Mouse (Mus musculus): ENCODE data around the gene Sirt7. TPM values are rescaled to one million over a fixed set of nuclear protein-coding genes. Genes with fewer than 3 reads are reported as not detected.

The Sirt7 gene
- total and polyA plus RNA-seq, 3 experiments: 35.3 to 169 (median 74.5) TPM

DNA sequence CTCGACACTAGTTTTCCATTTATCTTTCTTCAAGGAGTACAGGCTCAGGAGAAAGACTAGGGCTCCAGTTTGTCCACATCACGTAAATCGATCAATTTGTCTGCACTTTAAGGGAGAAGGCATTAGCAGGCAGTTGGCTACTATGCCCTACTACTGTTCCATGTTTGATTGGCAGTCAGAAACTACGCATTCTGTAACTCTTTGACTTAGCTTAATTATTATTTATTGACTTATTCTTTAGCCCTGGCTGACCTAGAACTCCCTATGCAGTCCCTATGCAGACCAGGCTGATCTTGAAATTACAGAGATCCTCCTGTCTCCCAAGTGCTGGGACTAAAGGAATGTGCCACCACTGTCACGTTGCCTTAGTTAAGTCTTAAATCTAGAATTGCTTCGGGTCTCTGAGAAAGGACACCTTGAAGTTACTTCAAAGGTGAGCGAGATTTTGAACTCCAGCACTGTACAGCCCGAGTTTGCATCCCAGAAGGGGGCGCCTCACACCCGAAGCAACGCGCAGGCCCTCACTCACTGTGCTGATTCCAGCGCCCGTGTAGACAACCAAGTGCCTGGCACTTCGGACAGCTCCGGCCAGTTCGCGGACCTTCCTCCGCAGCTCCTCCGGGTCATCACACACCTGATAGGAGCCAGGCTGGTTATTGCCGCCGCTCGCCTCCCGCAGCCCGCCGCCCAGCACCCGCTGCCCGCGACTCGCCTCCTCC, 920 bp downstream of the Sirt7 start:
- H3K4me1 ChIP-seq (ENCODE audit: insufficient read depth, low read depth, low read length): peaks cover 76% of the 10 kb centered on the region
- peak; percentile 60 for DNase-seq (ENCODE audit: low spot score)
- peaks cover 89% of the 10 kb centered on the region for H3K36me3 ChIP-seq (replicated peaks)
- no peak for ATAC-seq (ENCODE audit: extremely low read depth, insufficient number of reproducible peaks, low FRiP score, poor library complexity, severe bottlenecking)
- no peaks in the 10 kb centered on the region for H3K27me3 ChIP-seq (ENCODE audit: insufficient read depth, low read length)
- H3K9me3 ChIP-seq (replicated peaks): no peaks in the 10 kb centered on the region
- TF ChIP-seq GATA2 (IDR thresholded peaks at IDR 0.05; ENCODE audit: borderline replicate concordance, low read depth, low read length): no peak
- no peak for TF ChIP-seq POLR2AphosphoS5 (IDR thresholded peaks at IDR 0.05; ENCODE audit: insufficient replicate concordance, low read depth, low read length)
- no peak for TF ChIP-seq GATA1 (IDR thresholded peaks at IDR 0.05; ENCODE audit: borderline replicate concordance, low read length)
- TF ChIP-seq CTCF (IDR thresholded peaks at IDR 0.05; ENCODE audit: low read depth, low read length): 0 out of 2 replicates have a peak, but pooled peaks have one; percentile 23
- TF ChIP-seq TAL1 (conservative IDR thresholded peaks at IDR 0.05; ENCODE audit: low read depth, low read length): no peak
- H3K4me3 ChIP-seq (ENCODE audit: low read depth, low read length): peak overlapping the region; percentile 98

DNA sequence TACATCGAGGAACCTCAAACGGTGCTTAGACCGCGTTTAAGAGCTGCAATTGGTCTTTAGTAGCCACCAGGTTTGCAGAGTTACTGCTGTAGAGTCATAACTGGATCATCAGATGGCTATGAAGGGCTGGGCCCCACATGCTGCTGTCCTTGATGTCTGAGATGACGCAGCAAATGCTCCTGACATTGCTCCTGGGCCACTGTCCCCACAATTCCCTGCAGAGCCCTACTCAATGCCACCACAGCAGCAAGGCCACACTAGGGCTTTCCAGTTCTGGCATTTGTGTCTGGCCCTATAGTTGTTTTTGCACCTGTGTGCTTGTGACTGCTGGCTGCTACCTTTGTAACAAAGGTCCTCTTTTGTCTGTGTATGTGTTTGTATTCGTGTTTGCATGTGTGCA, 2.2 kb downstream of the Sirt7 start:
- Histone ChIP-seq H3K4me3 (ENCODE audit: low read depth, low read length) (no peak overlapping the region), H3K27me3 (ENCODE audit: insufficient read depth, low read length) (no peaks in the 10 kb centered on the region), H3K36me3 (replicated peaks) (peaks cover 91% of the 10 kb centered on the region), H3K9me3 (replicated peaks) (peaks cover 4% of the 10 kb centered on the region; the same call in 1 of the 2 replicates), H3K4me1 (ENCODE audit: insufficient read depth, low read depth, low read length) (peaks cover 78% of the 10 kb centered on the region)
- no peak for DNase-seq (ENCODE audit: low spot score)
- ATAC-seq (ENCODE audit: extremely low read depth, insufficient number of reproducible peaks, low FRiP score, poor library complexity, severe bottlenecking): no peak
- no peak for TF ChIP-seq TAL1 (conservative IDR thresholded peaks at IDR 0.05; ENCODE audit: low read depth, low read length)
- no peak for TF ChIP-seq GATA1 (IDR thresholded peaks at IDR 0.05; ENCODE audit: borderline replicate concordance, low read length)
- TF ChIP-seq POLR2AphosphoS5 (IDR thresholded peaks at IDR 0.05; ENCODE audit: insufficient replicate concordance, low read depth, low read length): no peak
- no peak for TF ChIP-seq CTCF (IDR thresholded peaks at IDR 0.05; ENCODE audit: low read depth, low read length)
- TF ChIP-seq GATA2 (IDR thresholded peaks at IDR 0.05; ENCODE audit: borderline replicate concordance, low read depth, low read length): no peak

DNA sequence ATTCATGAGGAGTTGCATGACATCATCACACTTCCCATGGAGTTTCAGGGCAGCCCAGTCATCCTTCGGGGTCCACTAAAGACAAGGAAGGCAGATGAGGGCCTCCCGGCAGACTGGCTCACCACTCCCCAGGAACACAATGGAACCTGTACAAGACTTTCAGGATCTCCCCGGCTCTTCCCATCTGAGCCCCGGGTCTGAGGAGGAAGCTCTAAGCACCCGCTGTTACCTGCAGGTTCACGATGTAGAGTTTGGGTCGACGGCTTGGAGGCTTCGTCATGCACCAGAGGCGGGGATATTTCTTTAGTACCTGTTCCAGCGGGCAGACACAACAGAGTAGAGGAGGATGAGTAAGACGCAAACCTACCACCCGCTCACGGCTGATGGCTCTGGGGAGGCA, 4.8 kb downstream of the Sirt7 start:
- peak overlapping the region; percentile 24; the same call in 1 of the 2 replicates for H3K4me3 ChIP-seq (ENCODE audit: low read depth, low read length)
- H3K36me3 ChIP-seq (replicated peaks): peaks cover 82% of the 10 kb centered on the region
- DNase-seq (ENCODE audit: low spot score) (no peak), ATAC-seq (ENCODE audit: extremely low read depth, insufficient number of reproducible peaks, low FRiP score, poor library complexity, severe bottlenecking) (no peak)
- H3K27me3 ChIP-seq (ENCODE audit: insufficient read depth, low read length): no peaks in the 10 kb centered on the region
- TF ChIP-seq POLR2AphosphoS5 (IDR thresholded peaks at IDR 0.05; ENCODE audit: insufficient replicate concordance, low read depth, low read length): no peak
- no peak for TF ChIP-seq GATA2 (IDR thresholded peaks at IDR 0.05; ENCODE audit: borderline replicate concordance, low read depth, low read length)
- TF ChIP-seq TAL1 (conservative IDR thresholded peaks at IDR 0.05; ENCODE audit: low read depth, low read length): no peak
- TF ChIP-seq CTCF (IDR thresholded peaks at IDR 0.05; ENCODE audit: low read depth, low read length): no peak
- no peak for TF ChIP-seq GATA1 (IDR thresholded peaks at IDR 0.05; ENCODE audit: borderline replicate concordance, low read length)
- H3K9me3 ChIP-seq (replicated peaks): peaks cover 4% of the 10 kb centered on the region; the same call in 1 of the 2 replicates
- peaks cover 76% of the 10 kb centered on the region for H3K4me1 ChIP-seq (ENCODE audit: insufficient read depth, low read depth, low read length)

DNA sequence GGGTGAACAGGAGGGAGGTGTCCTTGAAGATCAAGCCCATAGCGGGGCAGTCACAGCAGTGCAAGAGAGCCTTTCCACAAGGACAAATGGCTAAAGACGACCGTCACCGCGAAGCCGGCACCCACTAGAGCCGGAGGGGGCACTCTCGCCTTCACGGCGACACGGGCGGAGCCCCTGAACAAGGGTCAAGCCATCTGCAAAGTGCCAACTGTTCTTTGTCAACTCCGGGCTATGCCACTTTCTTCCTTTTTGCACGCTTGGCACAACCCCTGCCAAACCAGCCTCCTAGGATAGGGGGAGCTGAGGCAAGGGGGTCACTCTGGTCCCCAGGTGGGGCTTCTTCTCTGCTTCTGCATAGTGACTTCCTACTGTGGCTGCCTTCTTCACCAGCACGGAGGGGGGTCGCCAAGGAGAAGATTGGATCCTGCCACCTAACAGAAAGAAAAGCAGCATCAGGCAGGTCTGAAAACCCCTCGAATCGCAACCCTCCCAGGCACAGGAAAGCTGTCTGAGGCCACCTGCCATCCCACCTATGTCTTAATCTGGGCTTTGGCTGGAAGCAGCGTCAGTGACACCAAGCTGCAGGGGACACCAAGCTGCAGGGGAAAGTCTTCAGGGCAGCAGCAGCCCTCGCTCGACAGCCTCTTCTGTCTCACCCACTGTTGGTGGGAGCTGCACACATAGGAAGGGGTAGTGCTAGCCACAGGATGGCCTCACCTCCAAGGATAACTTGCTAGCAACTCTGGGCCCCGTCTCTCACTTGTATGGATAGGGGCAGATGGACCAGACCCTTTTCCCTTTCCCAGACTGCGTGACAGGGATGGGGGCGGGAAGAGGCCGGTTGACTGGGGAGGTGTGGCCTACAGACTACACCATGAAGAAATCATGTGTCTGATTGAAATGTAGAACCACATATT, 6.2 kb downstream of the Sirt7 start:
- H3K9me3 ChIP-seq (replicated peaks): peaks cover 4% of the 10 kb centered on the region; the same call in 1 of the 2 replicates
- H3K27me3 ChIP-seq (ENCODE audit: insufficient read depth, low read length): no peaks in the 10 kb centered on the region
- no peak overlapping the region; the same call in 1 of the 2 replicates for H3K4me3 ChIP-seq (ENCODE audit: low read depth, low read length)
- peaks cover 79% of the 10 kb centered on the region for H3K4me1 ChIP-seq (ENCODE audit: insufficient read depth, low read depth, low read length)
- H3K36me3 ChIP-seq (replicated peaks): peaks cover 90% of the 10 kb centered on the region
- ATAC-seq (ENCODE audit: extremely low read depth, insufficient number of reproducible peaks, low FRiP score, poor library complexity, severe bottlenecking): no peak
- no peak for DNase-seq (ENCODE audit: low spot score)
- TF ChIP-seq POLR2AphosphoS5 (IDR thresholded peaks at IDR 0.05; ENCODE audit: insufficient replicate concordance, low read depth, low read length) (no peak), GATA2 (IDR thresholded peaks at IDR 0.05; ENCODE audit: borderline replicate concordance, low read depth, low read length) (no peak), GATA1 (IDR thresholded peaks at IDR 0.05; ENCODE audit: borderline replicate concordance, low read length) (no peak), CTCF (IDR thresholded peaks at IDR 0.05; ENCODE audit: low read depth, low read length) (no peak), TAL1 (conservative IDR thresholded peaks at IDR 0.05; ENCODE audit: low read depth, low read length) (no peak)

DNA sequence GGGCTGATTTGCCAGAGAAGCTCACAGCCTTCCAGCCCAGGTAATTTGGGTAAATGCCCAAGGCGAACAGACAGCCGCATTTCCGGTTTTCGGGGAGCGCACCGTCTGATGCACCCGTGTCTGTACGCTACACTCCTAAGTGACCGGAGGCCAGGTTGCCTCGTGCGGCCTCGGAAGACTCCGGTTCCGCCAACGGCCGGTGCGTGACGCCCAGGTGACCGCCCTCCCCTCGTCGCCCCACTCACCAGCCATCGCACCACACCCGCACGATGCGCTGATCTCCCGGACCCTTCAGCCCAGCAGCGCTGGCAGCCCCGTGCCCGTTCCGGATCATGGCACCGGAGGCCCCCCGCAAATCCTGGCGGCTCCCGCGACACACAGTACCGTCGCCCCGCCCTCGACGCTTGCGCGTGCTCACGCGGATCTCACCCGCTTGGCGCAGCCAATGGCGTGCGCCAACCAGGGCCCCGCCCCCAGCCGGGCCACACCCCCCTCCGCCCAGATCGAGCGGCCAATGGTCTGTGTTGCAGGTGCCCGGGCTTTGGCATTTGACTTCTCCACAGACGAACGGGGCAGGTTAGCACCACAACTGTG, 7.4 kb downstream of the Sirt7 start, which contains the start of gene Pcyt2:
Gene Pcyt2 (minus strand): TSS at position 418 of the 594 bp plus-strand sequence.
- Histone ChIP-seq H3K27me3 (ENCODE audit: insufficient read depth, low read length) (no peaks in the 10 kb centered on the region), H3K4me1 (ENCODE audit: insufficient read depth, low read depth, low read length) (peaks cover 77% of the 10 kb centered on the region), H3K36me3 (replicated peaks) (peaks cover 90% of the 10 kb centered on the region), H3K4me3 (ENCODE audit: low read depth, low read length) (peak within 1 kb of the TSS; percentile 98), H3K9me3 (replicated peaks) (peaks cover 4% of the 10 kb centered on the region; the same call in 1 of the 2 replicates)
- DNase-seq (ENCODE audit: low spot score) (peak; percentile 96), ATAC-seq (ENCODE audit: extremely low read depth, insufficient number of reproducible peaks, low FRiP score, poor library complexity, severe bottlenecking) (peak; percentile 81)
- TF ChIP-seq TAL1 (conservative IDR thresholded peaks at IDR 0.05; ENCODE audit: low read depth, low read length): no peak
